Mouse (Mus musculus) liver, embryonic 14.5 days (tissue): ENCODE data around the gene Oip5. TPM values are rescaled to one million over a fixed set of nuclear protein-coding genes. Genes with fewer than 3 reads are reported as not detected.
"Not testable (repeated sequence)": the region's sequence is repeated elsewhere in the genome, so short reads cannot be mapped to it uniquely, and the experiment has no call there.

Experiments
- ATAC-seq: fragments of 200-750 bp; cut with Nextera tagmentation; 2 replicates; pipeline ENCODE4 v1.8.0; 2017; ENCODE audit warnings: moderate number of reproducible peaks, mild to moderate bottlenecking, moderate library complexity; ENCODE audit not compliant: insufficient read depth
- DNase-seq, 3 experiments: peaks; one replicate each; pipeline ENCODE4 v3.0.0-alpha.2; 2012 to 2013; ENCODE audit warnings: low read depth in 3 of 3, low spot score in 3 of 3
- H3K27ac ChIP-seq: fragments of 300-500 bp; sonication (generic); 2 replicates; pipeline ENCODE4 v1.5.1; 2014; ENCODE audit warnings: moderate library complexity, mild to moderate bottlenecking, control low read depth, inconsistent platforms
- H3K27me3 ChIP-seq: fragments of 300-500 bp; sonication (generic); 2 replicates; pipeline ENCODE4 v1.6.1; 2014; ENCODE audit warnings: mild to moderate bottlenecking, low read length, moderate library complexity; ENCODE audit not compliant: control insufficient read depth, insufficient read depth
- H3K36me3 ChIP-seq: fragments of 300-500 bp; sonication (generic); replicated peaks from 2 replicates; pipeline ENCODE4 v1.6.1; 2014; ENCODE audit warnings: low read depth; ENCODE audit not compliant: control insufficient read depth, insufficient read depth
- H3K4me1 ChIP-seq, 2 experiments: fragments of 200-500 bp in 1 of 2; fragments of 300-500 bp in 1 of 2; sonication (generic) in 1 of 2; replicated peaks; 2 replicates each; pipeline ENCODE4 v1.6.1; 2012 to 2014; ENCODE audit warnings: antibody characterized with exemption in 1 of 2, inconsistent platforms in 1 of 2, low read length in 1 of 2; ENCODE audit not compliant: control insufficient read depth in 2 of 2, insufficient read depth in 2 of 2
- H3K4me2 ChIP-seq: fragments of 300-500 bp; sonication (generic); 2 replicates; pipeline ENCODE4 v1.6.1; 2014; ENCODE audit warnings: low read depth, mild to moderate bottlenecking, control low read depth, moderate library complexity
- H3K4me3 ChIP-seq, 2 experiments: fragments of 200-500 bp in 1 of 2; fragments of 300-500 bp in 1 of 2; sonication (generic) in 1 of 2; 2 replicates each; pipeline ENCODE4 v1.5.1; 2012 to 2014; ENCODE audit warnings: low read depth in 2 of 2, low read length in 2 of 2, mild to moderate bottlenecking in 2 of 2, control low read depth in 1 of 2, inconsistent platforms in 1 of 2, moderate library complexity in 1 of 2; ENCODE audit not compliant: insufficient read depth in 1 of 2
- H3K9ac ChIP-seq: fragments of 300-500 bp; sonication (generic); replicated peaks from 2 replicates; pipeline ENCODE4 v1.6.1; 2014; ENCODE audit warnings: mild to moderate bottlenecking, control low read depth, moderate library complexity
- H3K9me3 ChIP-seq: fragments of 300-500 bp; sonication (generic); 2 replicates; pipeline ENCODE4 v1.6.1; 2016; ENCODE audit warnings: low read length, mixed read lengths; ENCODE audit not compliant: control insufficient read depth
- CTCF ChIP-seq: IDR thresholded peaks from 2 replicates; pipeline ENCODE4 v1.5.1; 2016; ENCODE audit warnings: antibody characterized with exemption, low read depth, control low read depth
- EP300 ChIP-seq: IDR thresholded peaks from 2 replicates; pipeline ENCODE4 v1.6.1; 2016; ENCODE audit warnings: antibody characterized with exemption, low read depth
- WGBS: fragments of 180-500 bp; shearing (Covaris S2); extraction: QIAGEN DNeasy Blood & Tissue Kit; methylation state at CpG from one replicate; pipeline ENCODE4 v1.1.7; 2014; ENCODE audit not compliant: insufficient replicate concordance; 5-methylcytosine and 5-hydroxymethylcytosine counted together
- polyA plus RNA-seq, 2 experiments: library from polyadenylated mRNA; depleted of rRNA in 1 of 2; stranded (reverse) in 1 of 2; unstranded in 1 of 2; fragments of >200 nt; fragmentation: Nextera tagmentation in 1 of 2; extraction: Ambion mirVana in 1 of 2; gene quantifications; 2 replicates each; pipeline versions ENCODE4 v1.2.1 to v1.2.3; 2012 to 2014

Gene Oip5
- polyA plus RNA-seq, 2 experiments, result 23.9 to 30.1 TPM

- ATAC-seq, result peak; percentile 47
- 45% methylated on average over 4 of the region's 4 CpGs for WGBS
- DNase-seq, result peak; percentile 33 to 73 (median 52)
- TF ChIP-seq CTCF (peak; percentile 73), EP300 (peak; percentile 64)
- Histone ChIP-seq H3K27ac (peak overlapping the region; percentile 89), H3K9ac (no peak overlapping the region), H3K27me3 (no peaks in the 10 kb centered on the region), H3K4me1 (peaks cover 43 to 45% of the 10 kb centered on the region in 2 experiments), H3K4me3 (no peak overlapping the region), H3K4me2 (peak overlapping the region; percentile 23), H3K36me3 (peaks cover 81% of the 10 kb centered on the region), H3K9me3 (no peaks in the 10 kb centered on the region)
These were observed 11.2 kb downstream of the Oip5 start for GRCm38 (mm10) chr2:119607023-119607422.

GRCm38 (mm10) chr2:119605361-119605973 lies 12.8 kb downstream of the Oip5 start:
- H3K4me1 ChIP-seq, result peaks cover 49 to 55% of the 10 kb centered on the region in 2 experiments
- H3K9ac ChIP-seq, result no peak overlapping the region; the same call in 1 of the 2 replicates
- peak; percentile 70 to 81 (median 77) for DNase-seq
- WGBS, result 17% methylated on average over 6 of the region's 6 CpGs
- peak overlapping the region; percentile 89 for H3K27ac ChIP-seq
- TF ChIP-seq EP300, result peak; percentile 90
- TF ChIP-seq CTCF, result no peak
- H3K27me3 ChIP-seq, result no peaks in the 10 kb centered on the region
- H3K36me3 ChIP-seq, result peaks cover 80% of the 10 kb centered on the region
- peak overlapping the region; percentile 54 for H3K4me2 ChIP-seq
- peak; percentile 92 for ATAC-seq
- H3K4me3 ChIP-seq, result peak overlapping the region in 1 of 2 experiments; percentile 3; a peak in 1 of 4 replicates
- H3K9me3 ChIP-seq, result no peaks in the 10 kb centered on the region

- TF ChIP-seq CTCF (no peak), EP300 (peak; percentile 74)
- H3K9me3 ChIP-seq, result no peaks in the 10 kb centered on the region
- H3K36me3 ChIP-seq, result peaks cover 79% of the 10 kb centered on the region
- 24% methylated on average over 2 of the region's 2 CpGs for WGBS
- peak overlapping the region; percentile 54 for H3K4me2 ChIP-seq
- H3K4me1 ChIP-seq, result peaks cover 50 to 55% of the 10 kb centered on the region in 2 experiments
- peak; percentile 21; the same call in 1 of the 2 replicates for ATAC-seq
- H3K27me3 ChIP-seq, result no peaks in the 10 kb centered on the region
- DNase-seq, result peak in 2 of 3 experiments; percentile 50 to 65
- H3K27ac ChIP-seq, result peak overlapping the region; percentile 89
- H3K9ac ChIP-seq, result peak overlapping the region; percentile 52
- no peak overlapping the region for H3K4me3 ChIP-seq
These were observed 14.4 kb downstream of the Oip5 start for GRCm38 (mm10) chr2:119603909-119604308.

GRCm38 (mm10) chr2:119602488-119602887 lies 15.8 kb downstream of the Oip5 start:
- no peaks in the 10 kb centered on the region for H3K9me3 ChIP-seq
- TF ChIP-seq CTCF, result no peak
- no peak for TF ChIP-seq EP300
- DNase-seq, result no peak
- H3K9ac ChIP-seq, result peak overlapping the region; percentile 20; the same call in 1 of the 2 replicates
- peaks cover 47 to 53% of the 10 kb centered on the region in 2 experiments for H3K4me1 ChIP-seq
- peak overlapping the region; percentile 89 for H3K27ac ChIP-seq
- H3K4me3 ChIP-seq, result no peak overlapping the region; a peak in 1 of 4 replicates
- peaks cover 78% of the 10 kb centered on the region for H3K36me3 ChIP-seq
- 61% methylated on average over 1 of the region's 1 CpGs for WGBS
- H3K4me2 ChIP-seq, result peak overlapping the region; percentile 54
- ATAC-seq, result no peak
- no peaks in the 10 kb centered on the region for H3K27me3 ChIP-seq

GRCm38 (mm10) chr2:119601575-119601974 lies 16.7 kb downstream of the Oip5 start:
- not testable (repeated sequence) for ATAC-seq, DNase-seq, H3K27me3 ChIP-seq, H3K4me3 ChIP-seq, H3K9me3 ChIP-seq, H3K4me2 ChIP-seq, H3K27ac ChIP-seq
- Histone ChIP-seq H3K36me3 (peaks cover 78% of the 10 kb centered on the region), H3K4me1 (peaks cover 47 to 48% of the 10 kb centered on the region in 2 experiments), H3K9ac (peak overlapping the region; percentile 28)
- 0 out of 2 replicates have a peak, but pooled peaks have one; percentile 12 for TF ChIP-seq CTCF
- WGBS, result 73% methylated on average over 3 of the region's 3 CpGs
